Mouse (Mus musculus) fat pad, adult 2 months (tissue): ENCODE results near the gene Lcor.

Experiments
- DNase-seq: peaks from one replicate; pipeline ENCODE4 v3.0.0-alpha.2; 2011; ENCODE audit warnings: low read depth, low spot score; ENCODE audit errors: extremely low read depth

Gene Lcor

DNA sequence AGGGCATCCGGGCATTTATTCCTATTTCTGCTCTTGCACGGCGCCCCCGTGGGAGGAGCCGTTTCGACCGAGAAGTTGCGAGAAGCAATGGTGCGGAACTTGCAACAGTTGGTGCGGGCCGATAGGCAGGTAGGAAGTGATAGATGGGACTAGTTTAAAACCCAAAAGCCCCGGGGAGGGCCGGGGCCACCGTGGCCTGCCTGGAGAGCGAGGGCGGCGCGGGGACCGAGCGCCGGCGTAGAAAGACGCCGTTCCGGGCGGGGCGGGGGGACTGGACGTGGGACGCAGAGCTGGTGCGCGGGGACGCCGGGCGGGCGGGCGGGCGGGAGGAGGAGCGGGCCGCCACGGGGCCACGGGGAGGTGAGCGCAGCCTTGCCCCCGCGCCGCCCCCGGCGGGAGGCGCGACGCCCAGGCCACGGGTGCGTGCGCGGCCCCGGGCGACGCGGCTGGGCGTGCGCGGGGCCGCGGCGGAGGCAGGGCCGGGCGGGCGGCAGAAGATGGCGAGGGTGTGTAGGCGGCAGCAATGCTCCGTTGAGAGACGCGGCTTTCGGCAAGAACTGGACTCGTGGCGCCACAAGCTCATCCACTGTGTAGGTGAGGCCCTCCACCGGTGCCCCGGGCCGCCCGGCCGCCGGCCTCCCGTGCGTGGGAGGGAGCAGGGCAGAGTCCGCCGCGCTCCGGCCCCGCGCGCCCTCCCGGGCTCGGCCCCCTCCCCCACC, at the start of gene Lcor:
Gene Lcor, plus strand, starts transcription at position 448 of the 719 bp plus-strand sequence.
- DNase-seq: no peak

DNA sequence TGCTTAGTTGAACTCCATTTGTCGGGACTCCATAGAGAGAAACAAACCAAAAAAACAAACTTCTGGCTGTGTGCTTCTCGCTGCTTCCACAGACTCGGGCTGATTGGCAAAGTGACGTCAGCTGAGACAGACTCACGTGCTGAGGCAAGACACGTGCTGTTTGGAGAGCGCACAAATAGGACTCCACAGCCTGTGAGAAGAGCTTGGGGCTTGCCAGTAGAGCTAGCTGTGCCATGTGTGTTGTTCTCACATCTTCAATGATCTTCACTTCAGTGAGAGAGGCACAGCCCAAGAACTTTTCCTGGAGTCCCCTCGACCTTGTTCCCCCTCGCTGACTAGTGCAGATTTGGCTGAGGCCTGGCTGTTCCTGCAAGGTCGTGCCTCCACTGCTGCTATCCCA, 47.1 kb upstream of the Lcor start:
- DNase-seq: no peak

DNA sequence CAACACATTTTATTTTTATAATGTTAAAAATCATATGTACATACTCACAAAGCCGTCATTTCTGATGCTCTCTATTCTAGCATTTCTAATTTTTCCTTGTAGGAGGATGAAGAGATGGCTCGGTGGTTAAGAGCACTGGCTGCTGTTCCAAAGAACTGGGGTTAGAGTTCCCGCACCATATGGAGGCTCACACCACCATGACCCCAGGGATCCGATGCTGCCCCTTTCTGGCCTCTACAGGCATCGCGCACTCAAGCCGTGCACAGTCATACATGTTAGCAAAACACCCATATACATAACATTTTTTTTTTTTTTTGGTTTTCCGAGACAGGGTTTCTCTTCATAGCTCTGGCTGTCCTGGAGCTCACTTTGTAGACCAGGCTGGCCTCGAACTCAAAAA, 46.0 kb upstream of the Lcor start:
- no peak for DNase-seq

DNA sequence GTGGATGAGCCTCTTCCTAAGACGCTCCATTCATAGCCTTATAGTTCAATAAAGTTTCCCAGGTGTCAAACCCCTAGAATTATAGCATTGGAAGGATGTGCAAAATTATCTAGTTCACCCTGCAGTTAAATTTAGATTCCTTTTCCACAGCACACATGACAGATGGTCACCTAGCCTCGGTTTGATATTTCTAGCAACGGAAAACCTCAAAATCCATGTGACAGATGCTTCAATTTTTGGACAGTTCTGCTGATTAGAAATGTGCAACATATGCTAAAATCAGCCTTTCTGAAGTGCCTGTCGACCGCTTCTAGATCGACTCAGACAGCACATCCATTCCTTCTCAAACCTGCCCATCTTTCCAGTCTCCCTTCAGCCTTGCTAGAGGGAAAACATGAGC, 43.5 kb upstream of the Lcor start:
- DNase-seq: no peak

DNA sequence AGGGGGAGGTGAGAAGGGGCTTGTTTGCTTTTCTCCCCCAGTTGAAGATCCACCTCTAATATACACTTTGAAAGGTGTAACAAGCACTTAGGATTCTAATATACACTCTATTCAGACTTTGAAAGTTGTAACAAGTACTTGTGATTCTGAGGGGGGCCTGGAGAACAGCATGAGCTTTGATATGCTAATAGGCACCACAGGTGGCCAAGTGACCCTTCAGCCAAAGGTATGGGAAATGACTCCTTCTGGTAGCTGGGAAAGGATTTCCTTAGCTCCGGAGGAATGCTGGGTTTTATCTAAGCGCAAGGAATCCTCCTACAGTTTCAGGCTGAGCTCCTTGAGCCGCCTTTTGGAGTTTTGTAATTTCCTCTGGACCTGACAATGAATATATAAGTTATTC, 41.0 kb upstream of the Lcor start:
- no peak for DNase-seq

DNA sequence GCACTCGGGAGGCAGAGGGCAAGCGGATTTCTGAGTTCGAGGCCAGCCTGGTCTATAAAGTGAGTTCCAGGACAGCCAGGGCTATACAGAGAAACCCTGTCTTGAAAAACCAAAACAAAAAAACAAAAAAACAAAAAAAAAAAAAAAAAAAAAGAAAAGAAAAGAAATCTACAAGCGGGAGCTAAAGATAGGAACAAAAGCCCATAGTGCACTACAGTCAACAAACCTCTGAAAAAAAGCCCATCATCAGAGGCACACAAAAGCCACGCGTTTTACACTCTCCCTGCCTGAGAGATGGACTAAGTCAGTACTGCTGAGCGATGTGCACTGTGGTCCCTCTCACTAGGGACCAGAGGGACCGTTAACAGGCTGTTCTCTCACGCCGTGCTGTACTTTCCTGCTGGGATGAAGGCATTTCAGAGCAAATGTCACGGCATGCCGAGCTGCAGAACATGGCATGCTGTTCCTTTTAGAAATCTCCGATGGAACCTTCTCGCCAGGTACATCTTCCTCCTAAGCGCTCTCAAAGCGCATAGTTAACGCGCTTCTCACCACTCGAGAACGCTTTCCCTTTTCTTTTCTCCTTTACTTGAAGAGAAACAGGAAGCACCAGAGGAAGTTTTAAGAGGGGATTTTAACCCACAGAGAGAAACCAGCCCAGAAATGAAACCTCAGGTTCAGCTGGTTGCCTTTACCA, 40.4 kb upstream of the Lcor start:
- DNase-seq: no peak

DNA sequence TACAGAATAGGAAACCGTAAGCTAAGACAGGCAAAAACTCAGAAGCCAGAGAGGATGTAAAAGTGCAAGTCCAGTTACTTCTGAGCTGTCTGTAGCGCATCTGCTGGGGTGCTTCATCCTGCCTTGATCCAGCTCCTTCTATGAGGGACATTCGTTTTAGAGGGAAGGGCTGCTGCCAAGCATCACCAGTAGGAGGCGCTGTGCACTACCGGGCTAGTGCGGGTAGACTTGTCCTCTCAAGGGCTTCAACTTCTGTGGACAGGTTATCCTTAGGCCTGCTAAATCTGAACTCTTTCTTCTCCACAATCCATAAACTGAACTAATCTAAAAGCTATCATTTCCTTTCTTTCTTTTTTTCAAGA, 39.8 kb upstream of the Lcor start:
- DNase-seq: no peak

DNA sequence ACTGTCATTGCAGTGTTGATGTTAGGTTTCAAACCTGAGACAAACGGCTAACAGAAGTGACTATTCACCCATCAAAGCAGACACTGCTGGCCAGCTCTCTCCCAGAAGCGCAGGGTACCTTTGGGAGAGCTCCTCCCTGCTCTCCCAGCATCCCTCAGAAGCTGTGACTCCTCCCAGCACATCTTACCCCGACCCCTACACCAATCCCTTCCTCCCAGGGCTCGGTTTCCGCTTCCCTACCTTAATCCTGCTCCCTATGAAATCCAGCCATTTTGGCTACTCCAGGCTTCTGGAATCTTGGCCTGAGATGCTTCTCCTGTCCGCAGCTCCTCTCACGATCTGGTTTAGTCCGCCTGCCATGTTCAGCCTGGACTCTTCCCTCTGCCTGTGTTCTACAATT, 37.9 kb upstream of the Lcor start:
- no peak for DNase-seq

DNA sequence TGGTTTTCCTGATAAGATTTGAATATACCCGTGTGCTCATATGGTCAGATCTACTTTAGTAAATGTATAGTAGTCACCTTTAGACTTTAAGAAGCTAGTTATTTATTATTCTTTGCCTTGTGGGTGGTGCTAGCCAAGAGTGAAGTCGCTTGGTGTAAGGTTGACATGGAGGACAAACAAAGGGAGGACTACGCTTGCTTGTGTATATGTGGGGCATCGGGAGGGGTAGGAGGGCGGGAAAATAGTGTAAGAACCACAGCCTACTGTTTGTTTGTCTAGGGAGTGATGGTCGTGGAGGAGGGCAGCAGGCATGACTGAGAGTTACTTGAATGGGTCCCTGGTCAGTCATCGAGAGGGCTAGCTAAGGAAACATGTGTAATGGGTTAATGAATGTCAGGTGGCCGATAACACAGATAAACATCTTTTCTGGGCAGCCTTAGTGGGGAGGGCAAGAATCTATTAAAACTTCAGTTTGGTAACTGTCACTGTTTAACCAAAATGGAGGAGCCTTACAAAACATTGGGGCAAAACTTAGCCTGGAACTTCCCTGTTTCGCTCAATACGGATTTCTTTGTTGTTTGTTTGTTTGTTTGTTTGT, 37.3 kb upstream of the Lcor start:
- no peak for DNase-seq

DNA sequence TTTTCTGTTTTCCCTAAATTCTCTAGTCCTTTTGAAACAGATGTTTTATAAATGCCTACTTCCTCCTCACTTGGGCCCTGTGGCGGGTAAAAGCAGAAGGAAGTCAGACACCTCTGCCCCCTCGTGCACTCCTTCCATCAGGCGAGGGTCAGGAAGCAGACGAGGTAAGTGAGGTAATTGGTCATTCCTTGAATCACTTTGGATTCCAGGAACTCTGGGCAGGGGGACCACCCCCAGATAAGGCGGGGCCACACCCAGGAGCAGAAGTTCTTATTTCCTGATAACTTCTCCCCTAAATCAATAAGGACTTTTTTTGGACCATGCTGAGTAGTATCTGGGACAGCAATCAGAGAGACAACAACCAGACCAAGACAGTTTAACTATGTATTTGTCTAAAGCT, 36.7 kb upstream of the Lcor start:
- DNase-seq: no peak

DNA sequence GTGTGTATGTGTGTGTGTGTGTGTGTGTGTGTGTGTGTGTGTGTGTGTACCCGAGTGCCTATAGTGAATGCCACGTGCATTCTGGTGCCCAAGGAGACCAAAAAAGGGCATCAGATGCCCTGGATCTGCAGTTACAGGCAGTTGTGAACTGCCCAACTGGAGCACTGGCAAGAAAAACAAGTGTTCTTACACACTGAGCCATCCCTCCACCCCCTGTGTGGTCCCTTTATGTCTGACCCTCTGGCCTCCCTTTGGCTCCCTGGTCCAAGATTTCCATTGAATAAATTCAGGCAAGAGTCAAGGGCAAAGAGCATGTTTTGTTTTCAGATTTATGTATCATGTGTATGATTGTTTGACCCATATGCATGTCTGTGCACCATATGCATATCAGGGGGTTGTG, 35.3 kb upstream of the Lcor start:
- DNase-seq: no peak

DNA sequence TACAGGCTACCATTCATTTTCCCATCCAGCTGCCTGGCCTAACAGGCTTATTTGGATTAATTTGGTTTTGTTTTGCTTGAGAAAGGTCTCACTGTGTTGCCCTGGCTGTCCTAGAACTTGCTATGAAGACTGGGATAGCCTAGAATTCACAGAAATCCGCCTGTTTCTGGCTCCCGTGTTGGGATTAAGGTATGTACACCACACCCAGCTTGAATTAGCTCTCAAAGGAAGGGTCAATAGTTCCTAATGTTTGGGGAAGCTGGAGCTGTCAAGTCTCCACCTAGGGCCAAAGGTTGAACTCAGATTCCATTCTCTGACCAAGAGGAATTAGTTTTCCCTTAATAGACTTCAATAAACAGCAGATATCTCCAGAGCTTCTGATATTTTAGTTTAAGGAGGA, 34.7 kb upstream of the Lcor start:
- DNase-seq: no peak

DNA sequence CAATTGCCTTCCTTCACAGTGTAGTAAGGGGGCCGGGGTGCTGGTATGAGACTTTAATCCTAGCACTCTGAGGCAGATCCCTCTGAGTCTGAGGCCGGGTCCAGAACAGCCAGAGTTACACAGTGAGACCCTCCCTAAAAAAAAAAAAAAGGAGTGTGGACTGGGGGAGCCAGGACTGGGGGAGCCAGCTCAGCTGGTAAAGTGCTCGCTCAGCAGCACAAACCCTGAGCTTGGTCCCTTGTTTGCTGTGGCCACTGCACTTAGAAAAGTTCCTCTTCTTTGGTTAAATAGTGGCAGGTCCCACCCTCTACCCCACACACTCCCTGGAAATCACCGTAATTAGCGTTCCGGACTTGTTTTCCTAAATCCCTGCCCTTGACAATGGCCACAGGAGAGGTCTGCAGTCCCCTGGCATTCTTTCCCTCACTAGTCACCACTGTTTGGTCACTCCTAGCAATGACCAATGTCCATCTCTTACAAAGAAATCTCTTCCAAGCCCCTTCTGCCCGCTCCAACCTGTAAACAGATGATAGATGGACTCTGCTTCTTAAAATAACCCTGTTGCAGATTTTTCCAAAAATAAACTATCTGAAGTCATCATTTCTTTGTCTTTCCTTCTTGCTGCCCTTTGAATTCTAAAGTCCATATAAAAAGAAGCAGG, 32.9 kb upstream of the Lcor start:
- no peak for DNase-seq

DNA sequence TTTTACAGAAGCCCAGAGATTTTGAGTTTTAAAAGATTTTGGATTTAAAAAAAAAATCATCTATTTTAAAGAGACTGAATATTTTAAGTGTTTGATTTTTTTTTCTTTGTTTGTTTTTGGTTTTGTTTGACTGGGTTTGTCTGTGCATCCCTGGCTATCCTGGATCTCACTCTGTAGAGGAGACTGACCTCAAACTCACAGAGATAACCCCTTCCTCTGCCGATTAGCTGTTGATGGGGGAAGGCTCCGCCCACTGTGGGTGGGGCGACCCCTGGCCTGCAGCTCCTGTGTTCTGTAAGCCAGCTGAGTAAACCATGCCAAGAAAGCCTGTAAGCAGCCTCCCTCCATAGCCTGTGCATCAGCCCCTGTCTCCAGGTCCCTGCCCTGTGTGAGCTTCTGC, 30.3 kb upstream of the Lcor start:
- DNase-seq: no peak

DNA sequence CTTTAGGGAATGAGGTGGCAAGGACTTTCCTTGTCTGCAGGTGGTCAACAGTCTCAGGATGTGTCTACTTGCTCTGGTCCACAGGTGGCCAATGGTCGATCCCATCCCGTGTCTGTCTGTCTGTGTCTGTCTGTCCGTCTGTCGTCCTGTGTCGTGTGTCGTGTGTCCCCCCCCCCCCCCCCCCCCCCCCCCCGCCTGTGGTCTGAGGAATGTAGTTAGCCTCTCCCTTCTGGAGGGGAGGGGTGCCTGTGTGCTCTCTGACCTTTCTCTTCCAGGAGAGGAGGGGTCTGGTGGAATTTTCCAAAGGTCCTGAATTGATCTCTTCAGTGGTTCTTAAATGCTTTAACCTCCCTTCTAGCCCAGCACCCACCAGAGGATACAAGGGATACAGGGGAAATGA, 27.8 kb upstream of the Lcor start:
- DNase-seq: no peak

DNA sequence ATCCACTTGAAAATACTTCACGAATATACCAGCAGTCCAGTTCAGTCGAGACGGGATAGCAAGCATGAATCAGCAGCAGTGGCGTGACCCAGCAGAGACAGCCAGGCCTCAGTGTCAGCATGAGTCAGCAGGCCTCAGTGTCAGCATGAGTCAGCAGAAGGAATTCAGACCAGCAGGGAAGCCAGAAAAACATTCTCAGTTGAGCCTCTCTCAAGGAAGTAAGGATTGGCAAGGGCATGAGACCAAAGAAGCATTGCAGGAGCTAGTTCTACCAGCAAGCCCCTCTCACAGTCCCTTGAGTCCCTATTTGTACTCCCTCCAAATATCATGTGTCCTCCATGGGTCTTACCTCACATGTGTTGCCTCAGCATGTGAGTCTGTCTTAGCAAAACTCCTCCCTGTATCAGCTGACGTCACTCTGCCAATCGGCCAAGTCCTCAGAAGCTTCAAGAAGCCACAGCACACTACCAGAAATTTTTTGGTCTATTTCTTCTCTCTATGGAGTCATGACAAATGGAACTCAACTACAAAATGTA, 27.3 kb upstream of the Lcor start:
- DNase-seq: no peak

DNA sequence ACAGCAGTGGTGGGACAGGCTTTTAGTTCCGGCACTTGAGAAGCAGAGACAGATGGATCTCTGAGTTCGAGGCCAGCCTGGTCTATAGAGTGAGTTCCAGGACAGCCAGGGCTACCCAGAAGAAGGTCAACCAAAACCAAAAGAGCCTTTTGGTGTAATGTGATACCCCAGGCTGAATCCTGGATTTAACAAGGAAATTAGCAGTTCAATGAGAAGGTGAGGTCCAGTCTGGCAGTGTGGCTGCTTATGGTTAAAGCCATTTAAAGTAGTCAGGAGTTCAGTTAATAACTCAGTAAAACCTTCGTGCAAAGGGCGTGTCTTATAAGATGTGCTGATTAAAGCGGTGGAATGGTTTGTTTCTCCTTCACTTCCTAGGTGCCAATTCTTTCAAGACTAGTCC, 25.3 kb upstream of the Lcor start:
- DNase-seq: no peak

DNA sequence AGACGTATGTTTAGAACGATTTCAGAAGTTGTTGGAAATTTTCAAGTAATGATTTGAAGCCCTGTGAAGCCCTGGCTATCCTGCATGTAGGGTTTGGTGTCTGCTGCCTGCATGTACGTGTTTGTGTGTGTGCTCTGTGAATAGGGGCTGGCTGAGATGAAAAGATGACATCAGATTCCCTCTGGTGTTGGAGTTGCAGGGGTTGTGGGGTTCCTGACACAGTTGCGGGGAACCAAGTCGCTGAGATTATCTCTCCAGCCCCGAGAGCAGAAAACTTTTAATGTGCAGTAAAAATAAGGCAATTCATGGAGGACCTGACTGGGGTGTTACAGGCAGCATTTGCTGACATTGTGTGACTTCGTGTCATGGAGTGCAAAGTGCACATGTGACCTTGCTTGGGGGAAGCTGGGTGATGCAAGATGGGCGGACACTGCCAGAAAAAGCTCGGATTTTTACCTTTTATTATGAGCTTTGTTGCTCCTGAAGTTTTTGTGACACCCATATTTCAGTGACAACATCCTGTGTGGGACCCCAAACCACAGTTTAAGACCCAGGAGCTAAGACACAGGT, 20.2 kb upstream of the Lcor start:
- DNase-seq: no peak

DNA sequence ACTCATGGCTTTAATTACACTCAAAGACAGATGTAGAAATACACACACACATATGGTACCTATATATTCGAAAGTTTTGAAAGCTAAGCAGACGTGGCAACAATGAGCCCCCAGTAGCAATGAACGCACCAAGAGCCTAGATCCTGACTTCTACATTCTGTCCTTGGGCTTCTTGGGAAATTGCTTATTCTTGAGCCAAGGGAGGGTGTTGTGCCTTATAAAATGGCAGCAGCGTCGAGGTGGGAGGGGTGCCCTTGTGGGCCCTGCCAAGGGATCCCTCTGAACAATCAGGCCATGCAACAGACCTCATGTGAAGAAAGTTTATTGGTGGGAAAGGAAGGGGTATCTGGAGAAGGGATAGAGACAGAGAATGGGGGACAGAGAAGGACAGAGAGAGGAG, 18.6 kb upstream of the Lcor start:
- DNase-seq: no peak

DNA sequence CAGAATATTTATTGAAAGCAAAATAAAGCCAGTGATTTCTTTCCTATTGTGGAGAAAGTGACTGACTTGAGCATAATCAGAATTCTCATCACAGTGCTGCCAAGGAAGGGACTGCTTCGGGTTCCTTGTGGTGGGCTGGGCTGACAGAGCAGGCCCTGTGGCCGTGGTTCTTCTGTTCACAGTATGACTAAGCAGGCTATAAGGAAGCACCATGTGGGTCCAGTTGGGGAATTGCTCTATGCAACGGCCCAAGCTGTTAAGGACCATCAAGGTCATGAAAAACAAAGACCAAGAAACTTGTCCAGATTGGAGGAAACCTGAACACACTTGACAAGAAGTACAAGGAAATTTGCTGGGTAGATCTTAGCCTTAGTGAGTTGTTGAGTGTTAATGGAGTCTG, 16.0 kb upstream of the Lcor start:
- no peak for DNase-seq

DNA sequence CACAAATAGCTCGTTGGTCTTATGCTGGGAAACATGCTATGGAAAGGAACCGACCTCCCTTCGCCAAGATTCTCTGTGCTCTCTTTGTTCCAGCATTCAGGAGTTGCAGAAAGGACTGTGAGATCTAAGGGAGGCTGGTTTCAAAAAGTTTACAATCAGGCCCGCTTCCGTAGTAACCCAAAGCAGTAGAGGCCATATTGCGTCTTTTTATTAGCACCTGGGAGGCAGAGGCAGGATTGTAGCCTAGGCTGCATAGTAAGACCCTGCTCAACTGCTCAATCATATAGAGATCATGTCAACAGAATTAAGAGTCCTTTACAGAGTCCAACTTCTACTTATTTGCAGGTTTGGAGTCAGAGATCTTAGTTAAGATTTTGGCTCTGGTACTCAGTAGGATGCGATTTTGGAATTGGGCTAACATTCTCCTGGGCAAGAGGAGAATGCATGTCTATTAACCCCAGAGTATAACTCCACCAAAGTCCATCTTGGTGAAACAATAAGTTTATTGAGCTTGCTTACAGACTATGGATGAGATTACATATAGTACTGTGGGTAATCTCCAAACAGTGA, 8.8 kb upstream of the Lcor start:
- no peak for DNase-seq
